Mouse (Mus musculus): ENCODE measurements around the gene Prr5. TPM values are rescaled to one million over a fixed set of nuclear protein-coding genes. Genes with fewer than 3 reads are reported as not detected.

Gene Prr5
- polyA plus RNA-seq (2016; fragmentation: Nextera tagmentation; extraction: Ambion mirVana), result 14.1 and 14.3 TPM in 2 replicates

GRCm38 (mm10) chr15:84668938-84669747, at the start of gene Prr5:
Gene Prr5, plus strand, starts transcription at chr15:84669620.
- WGBS, result 87% methylated on average over 14 of the region's 14 CpGs
- Histone ChIP-seq H3K4me3 (no peak within 1 kb of the TSS), H3K36me3 (replicated peaks) (no peaks in the 10 kb centered on the region), H3K9me3 (no peaks in the 10 kb centered on the region), H3K4me1 (peaks cover 22% of the 10 kb centered on the region), H3K27me3 (ENCODE audit: poor library complexity, severe bottlenecking) (peaks cover 32% of the 10 kb centered on the region), H3K27ac (no peak within 1 kb of the TSS)
- DNase-seq (ENCODE audit: extremely low spot score, low spot score), result no peak

- Histone ChIP-seq H3K9me3 (peaks cover 13% of the 10 kb centered on the region), H3K36me3 (replicated peaks) (no peaks in the 10 kb centered on the region), H3K27me3 (ENCODE audit: poor library complexity, severe bottlenecking) (peaks cover 49% of the 10 kb centered on the region), H3K4me3 (no peak overlapping the region), H3K4me1 (peaks cover 37% of the 10 kb centered on the region), H3K27ac (no peak overlapping the region)
- WGBS, result 77% methylated on average over 3 of the region's 3 CpGs
- DNase-seq (ENCODE audit: extremely low spot score, low spot score), result no peak
These were observed 49.4 kb upstream of the Prr5 start for GRCm38 (mm10) chr15:84620028-84620427.

GRCm38 (mm10) chr15:84621722-84622428, 47.5 kb upstream of the Prr5 start:
- peaks cover 13% of the 10 kb centered on the region for H3K9me3 ChIP-seq
- no peak for DNase-seq (ENCODE audit: extremely low spot score, low spot score)
- no peak overlapping the region for H3K27ac ChIP-seq
- H3K27me3 ChIP-seq (ENCODE audit: poor library complexity, severe bottlenecking), result peaks cover 33% of the 10 kb centered on the region
- no peaks in the 10 kb centered on the region for H3K36me3 ChIP-seq (replicated peaks)
- 19% methylated on average over 14 of the region's 14 CpGs for WGBS
- peak overlapping the region; percentile 16; the same call in 1 of the 2 replicates for H3K4me3 ChIP-seq
- H3K4me1 ChIP-seq, result peaks cover 45% of the 10 kb centered on the region

GRCm38 (mm10) chr15:84624870-84625269, 44.5 kb upstream of the Prr5 start:
- Histone ChIP-seq H3K4me3 (no peak overlapping the region), H3K27ac (no peak overlapping the region), H3K4me1 (peaks cover 47% of the 10 kb centered on the region), H3K27me3 (ENCODE audit: poor library complexity, severe bottlenecking) (peaks cover 41% of the 10 kb centered on the region), H3K36me3 (replicated peaks) (no peaks in the 10 kb centered on the region), H3K9me3 (peaks cover 3% of the 10 kb centered on the region; the same call in 1 of the 2 replicates)
- no peak for DNase-seq (ENCODE audit: extremely low spot score, low spot score)
- WGBS, result 82% methylated on average over 9 of the region's 9 CpGs

GRCm38 (mm10) chr15:84625712-84626414, 43.6 kb upstream of the Prr5 start:
- Histone ChIP-seq H3K4me3 (no peak overlapping the region), H3K9me3 (no peaks in the 10 kb centered on the region), H3K27me3 (ENCODE audit: poor library complexity, severe bottlenecking) (peaks cover 36% of the 10 kb centered on the region), H3K36me3 (replicated peaks) (no peaks in the 10 kb centered on the region), H3K27ac (no peak overlapping the region), H3K4me1 (peaks cover 46% of the 10 kb centered on the region)
- DNase-seq (ENCODE audit: extremely low spot score, low spot score), result no peak
- 85% methylated on average over 6 of the region's 6 CpGs for WGBS

- Histone ChIP-seq H3K4me1 (peaks cover 35% of the 10 kb centered on the region), H3K27me3 (ENCODE audit: poor library complexity, severe bottlenecking) (peaks cover 23% of the 10 kb centered on the region), H3K9me3 (no peaks in the 10 kb centered on the region), H3K27ac (no peak overlapping the region), H3K4me3 (no peak overlapping the region), H3K36me3 (replicated peaks) (no peaks in the 10 kb centered on the region)
- DNase-seq (ENCODE audit: extremely low spot score, low spot score), result no peak
- 69% methylated on average over 5 of the region's 5 CpGs for whole genome bisulfite sequencing
These were observed 42.1 kb upstream of the Prr5 start for GRCm38 (mm10) chr15:84627308-84627707.

- Histone ChIP-seq H3K36me3 (replicated peaks) (no peaks in the 10 kb centered on the region), H3K4me3 (no peak overlapping the region), H3K9me3 (no peaks in the 10 kb centered on the region), H3K4me1 (peaks cover 28% of the 10 kb centered on the region), H3K27ac (no peak overlapping the region), H3K27me3 (ENCODE audit: poor library complexity, severe bottlenecking) (peaks cover 14% of the 10 kb centered on the region; the same call in 1 of the 2 replicates)
- WGBS, result 9% methylated on average over 3 of the region's 3 CpGs
- peak; percentile 70 for DNase-seq (ENCODE audit: extremely low spot score, low spot score)
These were observed 39.7 kb upstream of the Prr5 start for GRCm38 (mm10) chr15:84629680-84630079.

GRCm38 (mm10) chr15:84631560-84631959, 37.9 kb upstream of the Prr5 start:
- peak; percentile 82 for DNase-seq (ENCODE audit: extremely low spot score, low spot score)
- no peaks in the 10 kb centered on the region for H3K36me3 ChIP-seq (replicated peaks)
- no peak overlapping the region for H3K4me3 ChIP-seq
- peaks cover 14% of the 10 kb centered on the region; the same call in 1 of the 2 replicates for H3K27me3 ChIP-seq (ENCODE audit: poor library complexity, severe bottlenecking)
- H3K27ac ChIP-seq, result no peak overlapping the region
- WGBS, result 2% methylated on average over 7 of the region's 7 CpGs
- H3K9me3 ChIP-seq, result no peaks in the 10 kb centered on the region
- peaks cover 10% of the 10 kb centered on the region for H3K4me1 ChIP-seq

- H3K4me3 ChIP-seq, result no peak overlapping the region
- no peaks in the 10 kb centered on the region for H3K36me3 ChIP-seq (replicated peaks)
- H3K9me3 ChIP-seq, result no peaks in the 10 kb centered on the region
- H3K27me3 ChIP-seq (ENCODE audit: poor library complexity, severe bottlenecking), result peaks cover 7% of the 10 kb centered on the region; the same call in 1 of the 2 replicates
- H3K4me1 ChIP-seq, result peaks cover 7% of the 10 kb centered on the region
- H3K27ac ChIP-seq, result no peak overlapping the region
- 73% methylated on average over 3 of the region's 3 CpGs for WGBS
- DNase-seq (ENCODE audit: extremely low spot score, low spot score), result no peak
These were observed 35.1 kb upstream of the Prr5 start for GRCm38 (mm10) chr15:84634361-84634760.

GRCm38 (mm10) chr15:84638405-84638804, 31.0 kb upstream of the Prr5 start:
- H3K27me3 ChIP-seq (ENCODE audit: poor library complexity, severe bottlenecking), result no peaks in the 10 kb centered on the region
- H3K27ac ChIP-seq, result peak overlapping the region; percentile 41; the same call in 1 of the 2 replicates
- no peak for DNase-seq (ENCODE audit: extremely low spot score, low spot score)
- peaks cover 36% of the 10 kb centered on the region for H3K4me1 ChIP-seq
- no peaks in the 10 kb centered on the region for H3K9me3 ChIP-seq
- H3K4me3 ChIP-seq, result no peak overlapping the region
- no peaks in the 10 kb centered on the region for H3K36me3 ChIP-seq (replicated peaks)

- H3K9me3 ChIP-seq, result no peaks in the 10 kb centered on the region
- no peak for DNase-seq (ENCODE audit: extremely low spot score, low spot score)
- peaks cover 39% of the 10 kb centered on the region for H3K4me1 ChIP-seq
- 66% methylated on average over 5 of the region's 5 CpGs for WGBS
- no peak overlapping the region for H3K4me3 ChIP-seq
- H3K27me3 ChIP-seq (ENCODE audit: poor library complexity, severe bottlenecking), result no peaks in the 10 kb centered on the region
- no peaks in the 10 kb centered on the region for H3K36me3 ChIP-seq (replicated peaks)
- H3K27ac ChIP-seq, result peak overlapping the region; percentile 41
These were observed 30.4 kb upstream of the Prr5 start for GRCm38 (mm10) chr15:84639072-84639450.

- DNase-seq (ENCODE audit: extremely low spot score, low spot score), result no peak
- Histone ChIP-seq H3K9me3 (no peaks in the 10 kb centered on the region), H3K4me3 (no peak overlapping the region), H3K36me3 (replicated peaks) (no peaks in the 10 kb centered on the region), H3K27me3 (ENCODE audit: poor library complexity, severe bottlenecking) (no peaks in the 10 kb centered on the region), H3K27ac (peak overlapping the region; percentile 41), H3K4me1 (peaks cover 39% of the 10 kb centered on the region)
- 54% methylated on average over 6 of the region's 6 CpGs for WGBS
These were observed 29.8 kb upstream of the Prr5 start for GRCm38 (mm10) chr15:84639451-84640136.

Measured in forebrain, embryonic 10.5 days (tissue).